Mouse (Mus musculus): ENCODE results near the gene Dock4. TPM values are rescaled to one million over a fixed set of nuclear protein-coding genes. Genes with fewer than 3 reads are reported as not detected.
A peak's percentile ranks its signal among the peaks of the same experiment; 100 is the strongest.

The Dock4 gene
- polyA plus RNA-seq, 2 experiments from 2014 or later: 0.76 to 2.6 TPM

- no peak for ATAC-seq
Observed at GRCm38 (mm10) chr12:40511643-40512369, 66.1 kb downstream of the Dock4 start.

DNA sequence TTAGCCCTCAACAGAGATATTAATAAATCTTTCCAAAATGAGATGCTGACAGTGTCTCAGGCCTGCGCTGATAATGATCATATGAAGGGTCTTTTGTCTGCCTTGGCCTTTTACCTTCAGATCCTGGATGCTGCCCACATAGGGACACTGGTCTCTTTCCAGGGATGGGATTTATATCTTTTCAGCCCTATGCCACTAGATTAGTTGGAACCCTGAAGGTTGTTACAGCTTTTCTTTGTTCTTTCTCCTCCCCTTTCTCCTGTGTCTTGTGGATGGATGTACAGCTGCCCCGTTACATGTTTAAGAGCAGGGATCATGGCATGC lies 66.6 kb downstream of the Dock4 start:
- no peak for ATAC-seq

DNA sequence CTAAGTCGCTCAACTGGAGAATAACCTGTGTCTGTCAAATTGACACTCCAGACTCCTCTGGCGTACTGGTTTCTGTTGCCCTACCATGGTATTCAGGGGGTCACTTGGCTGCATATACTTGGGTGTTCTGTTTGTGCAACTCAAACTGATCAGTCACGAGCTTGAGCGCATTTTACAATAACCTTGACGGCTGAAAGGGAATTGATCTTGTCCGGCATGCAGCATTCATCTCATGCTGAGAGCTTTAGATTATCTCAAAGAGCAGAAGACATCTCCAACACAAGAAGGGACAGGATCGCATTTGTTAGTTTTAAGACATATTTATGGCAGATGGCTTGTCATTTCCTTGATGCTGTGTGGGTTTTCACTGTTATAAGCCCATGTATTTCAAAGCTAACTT lies 67.2 kb downstream of the Dock4 start:
- ATAC-seq: no peak

DNA sequence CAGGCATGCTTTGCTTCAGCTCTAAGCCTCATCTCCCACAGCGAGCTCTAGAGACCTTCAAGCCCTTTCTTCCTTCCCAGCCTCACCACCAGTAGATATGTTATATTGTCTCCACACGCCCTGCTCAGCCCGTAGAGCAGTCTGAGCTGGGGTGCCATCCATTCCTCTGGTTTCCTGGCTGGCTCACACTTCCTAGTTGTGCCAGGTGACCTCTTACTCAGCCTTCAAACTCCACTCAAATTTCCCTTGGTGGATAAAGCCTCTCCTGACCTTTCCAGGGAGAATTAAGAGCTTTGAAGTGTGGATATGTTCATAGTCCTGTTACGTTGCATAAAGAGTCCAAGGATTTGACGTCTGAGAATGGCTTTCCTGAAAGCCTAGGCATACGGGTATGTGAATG lies 68.3 kb downstream of the Dock4 start:
- ATAC-seq: no peak

DNA sequence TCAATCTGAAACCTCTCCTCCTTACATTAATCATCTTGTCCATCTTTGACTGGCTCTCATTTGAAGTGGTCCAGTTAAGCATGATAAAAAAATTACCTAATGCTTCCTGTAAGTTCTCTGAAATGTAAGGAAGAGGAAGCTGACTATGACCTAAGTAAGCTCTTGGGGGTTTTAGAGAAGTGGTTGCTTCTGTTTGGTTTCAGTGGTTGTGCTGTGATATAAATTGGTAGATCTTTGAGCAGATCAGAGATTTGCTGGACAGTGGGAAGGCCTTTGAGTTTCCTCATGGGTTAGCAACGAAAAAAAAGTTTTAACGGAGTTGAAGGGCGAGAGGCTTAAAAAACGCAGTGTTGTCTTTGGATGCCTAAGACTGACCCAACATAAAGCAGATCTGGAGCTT lies 76.7 kb downstream of the Dock4 start:
- no peak for ATAC-seq

- no peak for ATAC-seq
Observed at GRCm38 (mm10) chr12:40523020-40523419, 77.3 kb downstream of the Dock4 start.

DNA sequence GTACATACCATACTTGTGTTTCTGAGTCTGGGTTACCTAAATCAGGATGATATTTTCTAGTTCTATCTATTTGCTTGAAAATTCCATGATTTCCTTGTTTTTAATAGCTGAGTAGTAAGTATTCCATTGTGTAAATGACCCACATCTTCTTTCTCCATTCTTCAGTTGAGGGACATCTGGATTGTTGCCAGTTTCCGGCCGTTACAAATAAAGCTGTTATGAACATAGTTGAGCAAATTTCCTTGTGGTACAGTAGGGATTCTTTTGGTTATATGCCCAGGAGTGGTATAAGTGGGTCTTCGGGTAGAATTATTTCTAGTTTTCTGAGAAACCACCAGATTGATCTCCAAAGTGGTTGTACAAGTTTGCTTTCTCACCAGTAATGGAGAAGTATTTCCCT lies 79.3 kb downstream of the Dock4 start:
- ATAC-seq: no peak

GRCm38 (mm10) chr12:40535655-40536618 lies 90.2 kb downstream of the Dock4 start:
- peak; percentile 97 for ATAC-seq

DNA sequence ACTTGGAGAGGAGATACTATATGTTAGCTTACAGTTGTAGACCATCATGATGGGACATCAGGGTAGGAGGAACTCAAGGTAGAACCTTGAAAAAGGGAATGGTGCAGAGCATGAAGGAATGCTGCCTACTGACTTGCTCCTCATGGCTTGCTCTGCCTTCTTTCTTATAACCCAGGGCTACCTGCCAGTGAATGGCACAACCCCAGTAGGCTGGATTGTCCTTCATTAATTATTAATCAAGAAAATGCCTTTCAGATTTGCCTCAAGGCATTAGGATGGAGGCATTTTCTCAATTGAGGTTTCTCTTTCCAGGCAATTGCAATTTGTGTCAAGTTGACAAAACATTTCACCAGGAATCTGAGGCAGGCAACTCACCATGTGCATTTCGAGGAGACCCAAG lies 92.1 kb downstream of the Dock4 start:
- no peak for ATAC-seq

- ATAC-seq: no peak
Observed at GRCm38 (mm10) chr12:40538318-40538717, 92.6 kb downstream of the Dock4 start.

GRCm38 (mm10) chr12:40538780-40539179 lies 93.0 kb downstream of the Dock4 start:
- no peak for ATAC-seq

DNA sequence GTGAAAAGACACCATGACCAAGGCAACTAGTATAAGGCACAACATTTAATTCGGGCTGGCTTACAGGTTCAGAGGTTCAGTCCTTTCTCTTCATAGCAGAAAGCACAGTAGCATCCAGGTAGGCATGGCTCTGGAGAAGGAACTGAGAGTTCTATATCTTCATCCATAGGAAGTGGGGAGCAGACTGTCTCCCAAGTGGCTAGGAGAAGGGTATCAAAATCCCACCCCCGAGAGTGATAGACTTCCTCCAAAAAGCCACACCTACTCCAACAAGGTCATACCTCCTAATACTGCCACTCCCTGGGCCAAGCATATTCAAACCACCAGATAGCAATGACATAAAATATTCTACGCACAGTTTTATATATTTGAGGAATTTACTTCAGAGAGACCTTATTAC lies 98.5 kb downstream of the Dock4 start:
- ATAC-seq: no peak

- ATAC-seq: no peak
Observed at GRCm38 (mm10) chr12:40546827-40547226, 101.1 kb downstream of the Dock4 start.

- no peak for ATAC-seq
Observed at GRCm38 (mm10) chr12:40551317-40551716, 105.6 kb downstream of the Dock4 start.

DNA sequence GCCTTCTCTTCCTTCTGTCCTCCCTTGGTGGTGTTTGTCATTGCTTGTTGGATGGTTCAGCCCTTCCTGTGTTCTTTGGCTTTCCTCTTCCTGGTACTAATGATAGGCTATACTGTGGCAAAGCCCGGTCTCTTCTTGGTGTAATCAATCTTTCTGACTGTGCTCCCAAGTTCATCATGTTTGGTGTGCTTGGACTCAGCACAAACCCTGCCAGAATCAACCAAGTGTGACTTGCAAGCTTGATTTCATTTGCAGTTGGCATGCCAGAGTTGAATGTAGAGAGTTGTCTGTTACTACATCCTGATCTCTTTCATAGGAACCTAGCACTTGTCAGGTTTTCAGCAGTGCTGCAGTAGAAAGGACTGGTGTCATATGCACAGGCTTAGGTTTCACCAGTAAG lies 106.4 kb downstream of the Dock4 start:
- ATAC-seq: no peak

DNA sequence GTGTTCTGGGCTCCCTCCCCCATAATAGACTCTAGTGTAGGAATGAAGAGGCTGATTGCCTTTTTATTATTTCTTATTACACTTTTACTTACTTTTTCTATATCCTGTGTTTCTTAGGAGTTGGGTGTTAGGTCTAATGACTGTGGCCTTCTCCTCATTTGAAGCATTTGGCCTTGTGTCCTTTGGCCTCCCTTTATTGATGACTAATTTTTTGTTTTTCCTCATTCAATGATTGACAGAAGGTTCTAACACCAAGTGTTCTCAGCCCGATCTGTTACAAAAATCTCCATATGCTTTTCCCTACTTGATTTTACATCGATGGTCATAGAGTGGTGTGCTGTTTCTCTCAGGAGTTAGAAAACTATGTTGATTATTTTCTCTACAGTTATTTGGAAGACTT lies 108.2 kb downstream of the Dock4 start:
- no peak for ATAC-seq

- no peak for ATAC-seq
Observed at GRCm38 (mm10) chr12:40554941-40555511, 109.3 kb downstream of the Dock4 start.

DNA sequence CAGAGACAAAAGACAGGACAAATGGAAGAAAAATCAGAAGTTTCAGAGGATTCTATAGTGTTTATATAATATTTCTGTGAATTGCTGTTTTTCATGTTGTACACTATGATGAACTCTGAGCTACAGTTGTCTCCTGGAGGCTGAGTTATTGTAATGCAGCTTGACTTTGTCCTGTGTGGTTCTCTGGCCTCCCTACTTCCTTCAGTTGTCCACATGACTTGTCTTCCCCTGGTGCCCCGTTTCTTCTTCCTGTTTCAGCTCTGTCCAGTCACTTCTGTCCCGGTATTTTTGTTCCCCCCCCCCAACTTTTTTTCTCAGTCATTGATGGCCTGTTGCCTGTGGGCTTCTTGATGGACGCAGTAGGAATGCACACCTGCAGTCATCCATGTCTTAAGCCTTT lies 112.8 kb downstream of the Dock4 start:
- ATAC-seq: no peak

GRCm38 (mm10) chr12:40559103-40559502 lies 113.4 kb downstream of the Dock4 start:
- ATAC-seq: peak; percentile 40

GRCm38 (mm10) chr12:40563703-40564102 lies 118.0 kb downstream of the Dock4 start:
- no peak for ATAC-seq

- ATAC-seq: no peak
Observed at GRCm38 (mm10) chr12:40564261-40564660, 118.5 kb downstream of the Dock4 start.

GRCm38 (mm10) chr12:40568365-40568885 lies 122.7 kb downstream of the Dock4 start:
- no peak for ATAC-seq

Data from activated CD4-positive, CD25-positive, alpha-beta regulatory T cell, adult 4 months (primary cell).